Mouse (Mus musculus) cortical plate, adult 2 months (tissue): ENCODE measurements around the gene Ilvbl. TPM values are rescaled to one million over a fixed set of nuclear protein-coding genes. Genes with fewer than 3 reads are reported as not detected.

Source experiments
- H3K27ac ChIP-seq: fragments of 200-500 bp; 2 replicates; pipeline ENCODE4 v1.5.1; 2012; ENCODE audit warnings: low read length, control low read depth, inconsistent platforms; ENCODE audit not compliant: insufficient read depth
- H3K4me1 ChIP-seq: fragments of 200-500 bp; 2 replicates; pipeline ENCODE4 v1.6.1; 2011; ENCODE audit warnings: low read length; ENCODE audit not compliant: control insufficient read depth, insufficient read depth
- H3K4me3 ChIP-seq: fragments of 200-500 bp; 2 replicates; pipeline ENCODE4 v1.5.1; 2011; ENCODE audit warnings: mild to moderate bottlenecking, low read length, control low read depth; ENCODE audit not compliant: insufficient read depth
- CTCF ChIP-seq: fragments of 200-500 bp; IDR thresholded peaks from 2 replicates; pipeline ENCODE4 v1.5.1; 2011; ENCODE audit warnings: mild to moderate bottlenecking, control low read depth, low read length; ENCODE audit not compliant: insufficient read depth; ENCODE audit errors: extremely low read depth
- POLR2A ChIP-seq: fragments of 200-500 bp; IDR thresholded peaks from 2 replicates; pipeline ENCODE4 v1.6.1; 2011; ENCODE audit warnings: mild to moderate bottlenecking, low read length, control low read depth; ENCODE audit not compliant: insufficient read depth; ENCODE audit errors: extremely low read depth
- polyA plus RNA-seq: library from polyadenylated mRNA; depleted of rRNA; stranded (reverse); fragments of >200 nt; gene quantifications from 2 replicates; pipeline ENCODE4 v1.2.3, GENCODE M21; 2012

Gene Ilvbl
- polyA plus RNA-seq, 1 experiment, result 41.1 TPM

DNA sequence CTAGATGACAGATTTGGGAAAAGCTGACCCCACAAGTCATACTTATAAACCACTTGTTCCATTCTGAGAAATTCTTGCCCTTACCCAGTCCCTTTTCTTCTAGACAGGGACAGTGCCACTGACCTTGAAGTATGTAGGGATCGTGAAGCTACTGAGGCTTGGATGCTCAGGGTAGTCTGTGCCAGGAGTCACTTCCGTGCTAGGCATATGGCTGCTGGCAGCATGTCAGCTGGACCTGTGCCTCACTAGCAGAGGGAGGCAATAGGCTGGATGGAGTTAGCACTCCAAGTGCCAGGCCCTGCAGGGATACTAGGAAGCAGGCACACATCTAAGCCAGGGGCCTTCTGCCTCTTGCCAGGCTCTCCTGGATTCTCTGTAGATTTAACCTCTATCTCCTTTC lies 1.5 kb downstream of the Ilvbl start:
- TF ChIP-seq POLR2A, result no peak
- no peak for TF ChIP-seq CTCF
- H3K4me3 ChIP-seq, result no peak overlapping the region; the same call in 1 of the 2 replicates
- H3K27ac ChIP-seq, result no peak overlapping the region
- H3K4me1 ChIP-seq, result peaks cover 2% of the 10 kb centered on the region

DNA sequence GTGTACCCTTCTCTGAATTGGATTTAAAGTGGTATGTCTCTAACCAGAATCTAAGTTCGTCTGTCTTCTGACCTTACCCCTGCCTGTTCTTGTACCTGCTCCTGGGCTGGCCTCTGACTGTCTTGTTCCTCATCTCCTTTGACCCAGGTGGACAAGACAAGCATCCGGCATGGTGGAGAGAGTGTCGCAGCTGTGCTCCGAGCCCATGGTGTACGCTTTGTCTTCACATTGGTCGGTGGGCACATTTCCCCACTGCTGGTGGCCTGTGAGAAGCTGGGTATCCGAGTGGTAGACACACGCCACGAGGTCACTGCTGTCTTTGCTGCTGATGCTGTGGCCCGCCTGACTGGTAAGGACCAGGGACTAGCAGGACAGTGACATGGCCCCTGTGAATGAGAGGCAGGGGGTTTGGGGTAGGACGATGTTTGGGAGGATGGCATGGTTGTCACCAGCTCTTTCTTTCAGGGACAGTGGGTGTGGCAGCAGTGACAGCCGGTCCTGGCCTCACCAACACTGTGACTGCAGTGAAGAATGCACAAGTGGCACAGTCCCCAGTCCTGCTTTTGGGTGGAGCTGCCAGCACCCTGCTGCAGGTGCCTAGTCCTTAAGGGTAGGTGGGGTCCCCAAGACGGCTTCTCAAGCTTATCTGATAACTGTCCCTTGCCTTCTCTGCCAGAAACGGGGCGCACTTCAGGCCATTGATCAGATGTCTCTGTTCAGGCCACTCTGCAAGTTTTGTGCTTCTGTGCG lies 2.5 kb downstream of the Ilvbl start:
- Histone ChIP-seq H3K27ac (no peak overlapping the region), H3K4me3 (no peak overlapping the region), H3K4me1 (peaks cover 2% of the 10 kb centered on the region)
- TF ChIP-seq POLR2A, result no peak
- TF ChIP-seq CTCF, result no peak

DNA sequence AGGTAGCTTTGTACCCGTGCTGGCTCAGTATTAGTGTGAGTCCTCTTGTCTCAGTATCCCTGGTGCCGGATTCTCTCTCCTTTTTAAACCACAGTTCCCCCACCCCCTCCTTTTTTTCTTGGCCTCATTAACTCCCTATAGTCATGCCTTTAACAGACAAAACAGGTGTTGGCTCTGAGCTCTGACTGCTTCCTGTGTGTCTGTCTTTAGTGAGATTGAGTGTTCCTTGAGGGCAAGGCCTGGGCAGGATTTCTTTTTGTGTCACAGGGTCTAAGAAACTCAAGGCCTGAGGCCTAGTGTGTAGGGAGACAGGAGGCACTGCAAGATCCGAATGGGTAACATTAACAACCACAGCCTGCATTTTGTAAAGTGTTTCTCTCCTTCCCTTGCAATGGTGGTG lies 4.1 kb downstream of the Ilvbl start:
- Histone ChIP-seq H3K4me1 (peaks cover 2% of the 10 kb centered on the region), H3K4me3 (no peak overlapping the region), H3K27ac (no peak overlapping the region)
- TF ChIP-seq CTCF (no peak), POLR2A (no peak)

DNA sequence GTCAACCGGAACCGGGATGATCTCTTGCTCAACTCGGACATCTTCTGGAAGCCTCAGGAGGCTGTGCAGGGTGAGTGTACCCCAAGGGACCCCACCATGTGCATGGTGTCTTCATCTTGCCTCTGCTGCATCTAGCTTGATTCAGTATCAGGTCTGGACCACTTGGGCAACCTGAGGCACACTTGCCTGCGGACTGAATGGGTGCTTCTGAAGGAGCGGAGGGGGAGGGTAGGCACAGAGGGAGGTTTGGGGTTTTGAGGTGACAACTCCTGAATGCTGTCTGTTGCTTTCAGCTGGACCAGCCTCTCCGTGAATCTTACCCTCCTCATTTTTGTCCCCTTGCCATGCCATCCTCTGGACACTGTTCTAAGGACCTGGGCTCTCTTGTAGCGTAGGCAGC lies 7.0 kb downstream of the Ilvbl start:
- H3K27ac ChIP-seq, result no peak overlapping the region
- H3K4me1 ChIP-seq, result no peaks in the 10 kb centered on the region
- TF ChIP-seq POLR2A, result no peak
- TF ChIP-seq CTCF, result no peak
- H3K4me3 ChIP-seq, result no peak overlapping the region

DNA sequence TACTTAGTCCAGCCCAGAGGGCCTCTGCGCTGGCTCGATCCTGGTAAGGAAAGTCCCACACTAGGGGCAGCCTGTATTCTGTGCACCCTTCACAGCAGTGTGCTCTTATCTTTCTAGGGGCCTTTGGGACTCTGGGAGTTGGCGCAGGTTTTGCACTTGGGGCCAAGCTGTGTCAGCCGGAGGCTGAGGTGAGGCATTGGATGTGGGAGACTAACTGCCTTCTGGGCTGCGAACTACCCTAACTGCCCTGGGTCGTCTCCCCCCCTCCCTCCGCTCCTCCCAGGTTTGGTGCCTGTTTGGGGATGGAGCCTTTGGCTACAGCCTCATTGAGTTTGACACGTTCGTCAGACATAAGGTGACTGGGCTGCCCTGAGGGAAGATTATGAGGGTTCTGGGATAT lies 9.2 kb downstream of the Ilvbl start:
- no peaks in the 10 kb centered on the region for H3K4me1 ChIP-seq
- no peak for TF ChIP-seq POLR2A
- TF ChIP-seq CTCF, result no peak
- no peak overlapping the region for H3K4me3 ChIP-seq
- no peak overlapping the region for H3K27ac ChIP-seq

DNA sequence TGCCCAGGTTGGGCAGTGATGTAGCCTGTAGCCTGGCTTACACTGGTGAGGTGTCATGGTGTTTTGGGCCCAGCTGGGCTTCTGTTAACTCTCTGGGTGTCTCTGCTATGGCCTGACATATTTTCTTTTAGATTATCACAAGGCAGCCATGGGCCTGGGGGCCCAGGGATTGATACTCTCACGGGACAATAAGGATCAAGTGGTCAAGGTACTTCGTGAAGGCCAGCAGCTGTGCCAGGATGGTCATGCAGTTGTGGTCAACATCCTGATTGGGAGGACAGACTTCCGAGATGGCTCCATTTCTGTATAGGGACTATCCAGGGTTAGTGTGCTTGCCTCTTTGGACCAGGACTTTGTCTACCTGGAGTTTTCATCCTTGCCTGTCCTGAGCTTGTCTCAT lies 9.8 kb downstream of the Ilvbl start:
- Histone ChIP-seq H3K4me1 (no peaks in the 10 kb centered on the region), H3K4me3 (no peak overlapping the region), H3K27ac (no peak overlapping the region)
- no peak for TF ChIP-seq CTCF
- TF ChIP-seq POLR2A, result no peak

DNA sequence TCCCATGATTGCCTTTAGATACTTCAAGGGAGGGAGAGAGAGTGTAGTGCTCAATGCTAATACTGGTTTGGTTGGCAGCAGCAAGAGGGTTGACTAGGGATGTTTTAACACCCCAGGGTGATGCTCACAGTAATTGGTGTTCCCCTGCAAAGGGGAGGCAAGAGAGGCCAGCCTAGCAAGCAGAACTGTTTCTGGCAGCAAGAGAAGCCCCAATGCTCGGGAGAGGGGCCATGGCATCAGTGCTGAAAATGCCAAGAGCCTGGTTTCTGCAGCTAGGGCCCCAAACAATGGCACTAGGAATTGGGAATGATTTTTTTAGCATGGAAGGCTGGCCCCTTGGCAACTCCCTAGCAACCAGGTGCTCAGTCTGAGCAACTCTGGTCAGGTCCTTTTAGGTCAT lies 10.8 kb downstream of the Ilvbl start:
- Histone ChIP-seq H3K4me3 (no peak overlapping the region), H3K4me1 (no peaks in the 10 kb centered on the region), H3K27ac (no peak overlapping the region)
- no peak for TF ChIP-seq POLR2A
- no peak for TF ChIP-seq CTCF

DNA sequence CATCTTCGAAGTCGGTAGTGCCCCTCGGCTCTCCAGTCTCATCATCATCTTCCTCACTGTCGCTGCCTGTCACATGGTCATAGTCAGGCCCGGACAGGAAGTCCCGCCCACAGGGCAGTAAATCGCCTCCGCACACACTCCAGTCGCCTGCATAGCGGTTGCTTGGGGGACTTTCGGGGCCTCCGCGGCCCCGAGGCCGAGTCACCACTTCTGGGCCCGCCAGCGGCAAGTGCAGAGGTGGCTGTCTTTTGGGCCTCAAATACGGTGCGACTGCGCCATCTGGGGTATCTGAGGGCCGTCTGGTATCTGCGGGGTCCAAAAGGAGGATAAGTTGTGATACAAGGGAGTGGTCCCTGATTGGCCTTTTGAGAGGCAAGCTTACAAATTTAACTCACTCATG lies 11.5 kb downstream of the Ilvbl start:
- no peak overlapping the region for H3K4me3 ChIP-seq
- no peaks in the 10 kb centered on the region for H3K4me1 ChIP-seq
- no peak overlapping the region for H3K27ac ChIP-seq
- no peak for TF ChIP-seq CTCF
- TF ChIP-seq POLR2A, result no peak

DNA sequence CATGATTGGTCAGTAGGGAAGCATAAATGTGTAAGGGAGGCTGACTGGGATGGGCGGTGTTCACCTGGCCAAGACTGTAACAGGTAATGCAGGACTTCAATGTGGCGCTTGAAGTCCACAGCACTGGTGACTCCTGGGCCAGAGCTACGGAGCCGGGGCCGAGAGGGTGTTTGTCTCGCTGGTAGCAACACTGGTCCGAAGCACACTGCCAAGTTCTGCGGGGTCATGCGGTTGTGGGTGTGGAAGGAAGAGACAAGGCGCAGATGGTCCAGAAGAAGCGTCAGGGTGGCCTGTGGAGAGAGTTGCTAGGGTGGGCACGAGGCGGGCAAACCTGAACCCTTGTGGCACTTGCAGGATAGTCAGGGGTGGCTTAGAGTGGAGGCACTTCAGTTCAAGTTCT lies 11.9 kb downstream of the Ilvbl start:
- TF ChIP-seq POLR2A (no peak), CTCF (no peak)
- Histone ChIP-seq H3K4me3 (no peak overlapping the region), H3K4me1 (no peaks in the 10 kb centered on the region), H3K27ac (no peak overlapping the region)

DNA sequence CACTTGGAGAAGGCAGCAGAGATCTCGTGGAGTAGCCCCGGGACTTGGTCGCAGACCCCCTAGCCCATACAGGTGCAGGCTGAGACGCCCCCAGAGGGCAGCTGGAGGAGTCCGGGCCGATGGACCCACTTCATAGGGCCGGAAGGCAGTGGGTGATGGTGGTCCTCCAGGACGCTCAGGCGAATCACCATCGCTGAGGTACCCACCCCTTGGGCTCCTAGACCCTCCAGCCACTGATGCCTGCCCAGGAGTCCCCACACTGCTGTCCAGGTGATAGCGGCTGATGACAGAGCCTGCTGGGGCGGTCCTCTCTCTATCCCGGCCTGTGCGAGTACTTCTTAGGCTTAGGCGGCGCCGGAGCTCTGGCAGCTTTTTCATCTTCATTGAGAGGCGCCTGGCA lies 15.1 kb downstream of the Ilvbl start:
- no peak overlapping the region for H3K27ac ChIP-seq
- TF ChIP-seq POLR2A (no peak), CTCF (no peak)
- no peak overlapping the region for H3K4me3 ChIP-seq
- H3K4me1 ChIP-seq, result no peaks in the 10 kb centered on the region
